Mouse (Mus musculus) WW6 (cell line): ENCODE measurements at regions not wholly inside any gene's neighbourhood (a gene's known extent, or its start where the extent isn't known, plus 50 kb on each side); places are given as distances from the start of the nearest gene placed in this dataset.

ENCODE experiments used
- DNase-seq: peaks from one replicate; pipeline ENCODE4 v3.0.0-alpha.2; 2013; ENCODE audit warnings: low read depth, low spot score

DNA sequence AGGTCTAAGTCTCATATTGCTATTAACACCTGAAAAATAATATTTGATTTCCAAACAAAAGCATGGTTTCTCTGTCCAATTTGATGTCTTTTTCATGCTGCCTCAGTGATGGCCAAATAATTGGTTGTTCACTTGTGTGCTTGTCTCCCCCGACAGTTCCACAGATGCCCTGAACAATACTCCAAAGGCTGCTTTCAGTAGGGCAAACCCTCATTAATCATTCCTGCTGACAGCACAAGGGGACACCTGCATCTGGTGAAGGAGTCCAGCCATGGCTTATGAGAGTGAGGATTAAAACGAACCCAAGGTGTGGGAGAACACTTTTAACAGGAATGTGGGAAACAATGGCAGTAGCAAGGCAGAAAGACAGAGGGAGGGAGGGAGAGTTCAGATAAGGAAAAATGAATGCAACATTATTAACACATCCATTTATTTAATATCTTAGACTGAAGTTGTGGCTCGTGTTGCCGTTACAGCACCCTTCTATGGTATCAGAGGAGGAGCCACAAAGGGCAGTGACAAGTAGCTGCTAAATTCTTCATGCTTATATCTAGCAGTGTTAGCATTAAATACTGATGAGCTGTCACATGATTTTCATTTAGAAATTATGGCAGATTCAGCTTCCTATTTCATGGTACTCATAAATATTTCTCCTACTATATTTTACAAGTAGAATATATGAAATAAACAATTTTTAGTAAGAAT lies 501.8 kb upstream of the Mms22l start:
- no peak for DNase-seq

DNA sequence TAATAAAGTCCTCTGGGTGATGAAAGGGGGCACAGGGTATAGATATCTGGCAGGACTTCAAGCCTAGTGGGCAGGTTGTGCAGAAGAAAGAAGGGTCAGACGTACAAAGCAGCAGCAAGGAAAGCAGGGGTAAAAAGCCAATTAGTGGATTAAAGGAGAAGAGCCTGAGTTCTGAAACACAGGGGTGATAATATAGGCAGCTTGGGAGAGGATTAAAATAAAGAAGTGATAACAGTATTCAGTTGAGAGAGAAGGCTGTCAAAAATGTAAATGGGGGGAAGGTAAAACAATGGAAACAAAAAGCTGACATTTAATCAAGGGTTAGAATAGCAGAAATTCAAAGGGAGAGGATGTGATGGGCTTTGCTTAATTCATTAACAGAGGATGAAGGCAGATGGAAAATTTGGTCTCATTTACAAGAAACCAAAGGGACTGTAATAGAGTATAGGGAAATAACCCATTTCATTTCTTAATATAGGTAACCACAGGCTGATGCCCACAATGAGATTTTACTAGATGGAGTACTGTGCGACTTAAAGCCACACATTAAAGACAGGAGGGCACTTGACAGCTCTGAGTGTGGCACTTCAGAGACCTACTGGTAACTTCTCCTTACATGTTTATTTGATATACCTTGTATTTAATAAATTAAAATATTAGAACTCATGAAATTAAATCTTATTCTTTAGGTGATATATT lies 489.8 kb upstream of the Mms22l start:
- DNase-seq = no peak

DNA sequence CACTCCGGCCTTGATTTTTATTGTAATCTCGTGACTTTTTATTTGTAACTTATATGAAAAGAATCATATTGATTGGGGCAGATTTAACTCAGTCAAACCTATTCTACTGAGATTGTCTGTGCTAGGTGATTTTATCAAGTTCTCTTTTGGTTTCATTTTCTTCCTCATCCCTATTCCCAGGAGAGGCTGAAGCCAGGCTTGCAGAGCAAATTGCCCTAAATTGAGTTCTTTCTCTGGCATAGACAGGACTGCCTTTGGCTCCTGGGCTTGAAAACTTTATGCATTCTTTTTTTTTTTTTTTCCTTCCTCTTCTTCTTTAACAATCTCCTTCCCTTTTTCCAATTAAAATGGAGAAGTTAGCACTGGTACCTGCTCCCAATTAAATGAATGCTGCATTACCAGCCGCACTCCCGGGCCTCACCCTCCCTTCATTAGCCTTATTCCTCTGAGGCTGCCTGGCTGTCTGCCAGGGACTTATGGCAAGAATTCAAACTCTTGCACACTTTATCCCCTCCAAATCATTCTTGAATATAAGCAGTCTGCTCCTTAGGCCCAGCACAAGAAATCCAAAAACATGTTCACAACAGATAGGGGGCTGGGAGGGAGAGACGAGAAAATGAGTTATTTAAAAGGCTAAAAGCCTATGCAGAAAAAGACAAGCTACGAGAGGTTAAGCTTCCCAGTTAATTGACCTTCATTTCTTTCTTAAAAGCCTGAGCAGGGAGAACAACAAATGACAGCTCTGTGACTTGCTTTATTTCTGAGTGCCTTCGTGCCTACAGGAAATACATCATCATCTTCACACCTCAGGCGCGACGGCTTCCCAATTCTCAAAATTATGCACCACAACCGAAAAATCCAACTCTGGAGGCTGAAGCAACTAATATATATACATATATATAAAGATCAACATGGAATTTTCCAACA lies 476.8 kb upstream of the Mms22l start:
- DNase-seq = no peak
